Mouse (Mus musculus) brown adipose tissue, adult 24 weeks (tissue): ENCODE measurements around the gene Elovl6. TPM values are rescaled to one million over a fixed set of nuclear protein-coding genes. Genes with fewer than 3 reads are reported as not detected.

ENCODE experiments used
- H3K27ac ChIP-seq: fragments of 200-500 bp; replicated peaks from 2 replicates; pipeline ENCODE4 v1.5.1; 2012; ENCODE audit warnings: low read depth, mild to moderate bottlenecking, low read length
- H3K4me1 ChIP-seq: fragments of 200-500 bp; 2 replicates; pipeline ENCODE4 v1.6.1; 2012; ENCODE audit warnings: low read length, mixed read lengths; ENCODE audit not compliant: control insufficient read depth, insufficient read depth, insufficient read length
- H3K4me3 ChIP-seq: fragments of 200-500 bp; 2 replicates; pipeline ENCODE4 v1.5.1; 2012; ENCODE audit warnings: low read depth, mild to moderate bottlenecking, low read length, moderate library complexity; ENCODE audit not compliant: insufficient read depth
- polyA plus RNA-seq: library from polyadenylated mRNA; stranded (reverse); fragments of >200 nt; gene quantifications from 2 replicates; pipeline ENCODE4 v1.2.4, GENCODE M21; 2012; ENCODE audit not compliant: missing spikeins, insufficient read depth, insufficient read length

The Elovl6 gene
- polyA plus RNA-seq, 1 experiment, result 735 TPM

- Histone ChIP-seq H3K27ac (peak overlapping the region; percentile 91), H3K4me3 (no peak overlapping the region), H3K4me1 (peaks cover 6% of the 10 kb centered on the region)
These were observed 58.5 kb downstream of the Elovl6 start for GRCm38 (mm10) chr3:129590548-129591226.

- Histone ChIP-seq H3K4me3 (no peak overlapping the region), H3K27ac (peak overlapping the region; percentile 91), H3K4me1 (peaks cover 6% of the 10 kb centered on the region)
These were observed 59.1 kb downstream of the Elovl6 start for GRCm38 (mm10) chr3:129591251-129591650.

- Histone ChIP-seq H3K27ac (peak overlapping the region; percentile 91), H3K4me1 (peaks cover 6% of the 10 kb centered on the region), H3K4me3 (no peak overlapping the region)
These were observed 59.6 kb downstream of the Elovl6 start for GRCm38 (mm10) chr3:129591761-129592160.

- peak overlapping the region; percentile 88 for H3K27ac ChIP-seq
- H3K4me1 ChIP-seq, result peaks cover 6% of the 10 kb centered on the region
- no peak overlapping the region for H3K4me3 ChIP-seq
These were observed 60.8 kb downstream of the Elovl6 start for GRCm38 (mm10) chr3:129593001-129593400.

- Histone ChIP-seq H3K27ac (peak overlapping the region; percentile 88; the same call in 1 of the 2 replicates), H3K4me1 (peaks cover 6% of the 10 kb centered on the region), H3K4me3 (no peak overlapping the region)
These were observed 61.6 kb downstream of the Elovl6 start for GRCm38 (mm10) chr3:129593735-129594134.

- Histone ChIP-seq H3K27ac (no peak overlapping the region), H3K4me3 (no peak overlapping the region), H3K4me1 (peaks cover 6% of the 10 kb centered on the region)
These were observed 63.9 kb downstream of the Elovl6 start for GRCm38 (mm10) chr3:129596098-129596497.

GRCm38 (mm10) chr3:129602289-129602688 is 70.1 kb downstream of the Elovl6 start:
- no peak overlapping the region for H3K4me3 ChIP-seq
- H3K27ac ChIP-seq, result peak overlapping the region; percentile 44
- H3K4me1 ChIP-seq, result no peaks in the 10 kb centered on the region

GRCm38 (mm10) chr3:129605487-129605886 is 73.3 kb downstream of the Elovl6 start:
- Histone ChIP-seq H3K27ac (0 out of 2 replicates have a peak overlapping the region, but pooled peaks have one; percentile 23), H3K4me1 (no peaks in the 10 kb centered on the region), H3K4me3 (no peak overlapping the region)

- Histone ChIP-seq H3K4me3 (no peak overlapping the region), H3K27ac (no peak overlapping the region), H3K4me1 (no peaks in the 10 kb centered on the region)
These were observed 73.8 kb downstream of the Elovl6 start for GRCm38 (mm10) chr3:129605934-129606333.

- no peak overlapping the region for H3K27ac ChIP-seq
- no peaks in the 10 kb centered on the region for H3K4me1 ChIP-seq
- no peak overlapping the region for H3K4me3 ChIP-seq
These were observed 79.5 kb downstream of the Elovl6 start for GRCm38 (mm10) chr3:129611626-129612025.

- Histone ChIP-seq H3K27ac (no peak overlapping the region), H3K4me3 (no peak overlapping the region), H3K4me1 (no peaks in the 10 kb centered on the region)
These were observed 80.3 kb downstream of the Elovl6 start for GRCm38 (mm10) chr3:129612311-129613097.

GRCm38 (mm10) chr3:129613756-129614155 is 81.6 kb downstream of the Elovl6 start:
- H3K4me3 ChIP-seq, result no peak overlapping the region
- H3K4me1 ChIP-seq, result no peaks in the 10 kb centered on the region
- no peak overlapping the region for H3K27ac ChIP-seq

GRCm38 (mm10) chr3:129614216-129614615 is 82.1 kb downstream of the Elovl6 start:
- H3K4me1 ChIP-seq, result no peaks in the 10 kb centered on the region
- H3K4me3 ChIP-seq, result no peak overlapping the region
- H3K27ac ChIP-seq, result peak overlapping the region; percentile 40

GRCm38 (mm10) chr3:129617450-129617849 is 85.3 kb downstream of the Elovl6 start:
- Histone ChIP-seq H3K4me1 (no peaks in the 10 kb centered on the region), H3K4me3 (no peak overlapping the region), H3K27ac (no peak overlapping the region)

GRCm38 (mm10) chr3:129619194-129619775 is 87.1 kb downstream of the Elovl6 start:
- Histone ChIP-seq H3K4me1 (0 out of 2 replicates have a peak, but pooled peaks cover 3% of the 10 kb centered on the region), H3K4me3 (no peak overlapping the region), H3K27ac (no peak overlapping the region)
